Mouse (Mus musculus) lung, postnatal 4 days (tissue): ENCODE measurements around the gene Ttc3.
A peak's percentile ranks its signal among the peaks of the same experiment; 100 is the strongest.
"Not testable (repeated sequence)": the region's sequence is repeated elsewhere in the genome, so short reads cannot be mapped to it uniquely, and the experiment has no call there.

Source experiments
- DNase-seq, 2 experiments: peaks; one replicate each; pipeline ENCODE4 v3.0.0; 2021

The Ttc3 gene

GRCm38 (mm10) chr16:94436801-94437200 lies 66.4 kb downstream of the Ttc3 start:
- DNase-seq, result no peak

- no peak for DNase-seq
Measured at GRCm38 (mm10) chr16:94441361-94441760, 70.9 kb downstream of the Ttc3 start.

- DNase-seq, result no peak
Measured at GRCm38 (mm10) chr16:94449151-94449550, 78.7 kb downstream of the Ttc3 start.

GRCm38 (mm10) chr16:94449632-94450031 lies 79.2 kb downstream of the Ttc3 start:
- no peak for DNase-seq

GRCm38 (mm10) chr16:94451545-94452488 lies 81.4 kb downstream of the Ttc3 start:
- DNase-seq, result no peak

GRCm38 (mm10) chr16:94452768-94453167 lies 82.3 kb downstream of the Ttc3 start:
- DNase-seq, result no peak

GRCm38 (mm10) chr16:94454146-94454545 lies 83.7 kb downstream of the Ttc3 start:
- DNase-seq, result no peak

- DNase-seq, result no peak
Measured at GRCm38 (mm10) chr16:94464067-94464466, 93.6 kb downstream of the Ttc3 start.

- DNase-seq, result no peak
Measured at GRCm38 (mm10) chr16:94465900-94466299, 95.5 kb downstream of the Ttc3 start.

- DNase-seq, result not testable (repeated sequence)
Measured at GRCm38 (mm10) chr16:94466317-94466716, 95.9 kb downstream of the Ttc3 start.

- no peak for DNase-seq
Measured at GRCm38 (mm10) chr16:94467337-94468055, 97.1 kb downstream of the Ttc3 start.

GRCm38 (mm10) chr16:94468391-94468790 lies 98.0 kb downstream of the Ttc3 start:
- no peak for DNase-seq

- DNase-seq, result peak; percentile 27 to 76
Measured at GRCm38 (mm10) chr16:94472515-94472951, 102.1 kb downstream of the Ttc3 start.

GRCm38 (mm10) chr16:94473086-94473822 lies 102.8 kb downstream of the Ttc3 start:
- DNase-seq, result peak; percentile 28 to 33

- no peak for DNase-seq
Measured at GRCm38 (mm10) chr16:94484752-94485535, 114.5 kb downstream of the Ttc3 start.

- no peak for DNase-seq
Measured at GRCm38 (mm10) chr16:94487341-94487740, 116.9 kb downstream of the Ttc3 start.

- no peak for DNase-seq
Measured at GRCm38 (mm10) chr16:94489326-94489725, 118.9 kb downstream of the Ttc3 start.

- DNase-seq, result not testable (repeated sequence)
Measured at GRCm38 (mm10) chr16:94497176-94497575, 126.8 kb downstream of the Ttc3 start.

- DNase-seq, result peak; percentile 35 to 86
Measured at GRCm38 (mm10) chr16:94497911-94498310, 127.5 kb downstream of the Ttc3 start.

- no peak for DNase-seq
Measured at GRCm38 (mm10) chr16:94504192-94504591, 133.8 kb downstream of the Ttc3 start.

- no peak for DNase-seq
Measured at GRCm38 (mm10) chr16:94507071-94507470, 136.7 kb downstream of the Ttc3 start.

GRCm38 (mm10) chr16:94508769-94509168 lies 138.4 kb downstream of the Ttc3 start:
- DNase-seq, result no peak
